Mouse (Mus musculus) splenic B cell, adult 2 months (primary cell): Measurements from ENCODE around the gene Acsl5.
A peak's percentile ranks its signal among the peaks of the same experiment; 100 is the strongest.

ENCODE experiments used
- DNase-seq: peaks from one replicate; pipeline ENCODE4 v3.0.0-alpha.2; 2011; ENCODE audit warnings: low read depth, low spot score
- H3K27me3 ChIP-seq: 2 replicates; pipeline ENCODE4 v1.6.1; 2012; ENCODE audit warnings: mild to moderate bottlenecking, low read length, moderate library complexity, mixed read lengths; ENCODE audit not compliant: control insufficient read depth, poor library complexity, insufficient read depth, severe bottlenecking
- H3K36me3 ChIP-seq: 2 replicates; pipeline ENCODE4 v1.6.1; 2012; ENCODE audit warnings: mild to moderate bottlenecking, low read length, moderate library complexity, mixed read lengths; ENCODE audit not compliant: control insufficient read depth, poor library complexity, insufficient read depth, severe bottlenecking

Gene Acsl5

DNA sequence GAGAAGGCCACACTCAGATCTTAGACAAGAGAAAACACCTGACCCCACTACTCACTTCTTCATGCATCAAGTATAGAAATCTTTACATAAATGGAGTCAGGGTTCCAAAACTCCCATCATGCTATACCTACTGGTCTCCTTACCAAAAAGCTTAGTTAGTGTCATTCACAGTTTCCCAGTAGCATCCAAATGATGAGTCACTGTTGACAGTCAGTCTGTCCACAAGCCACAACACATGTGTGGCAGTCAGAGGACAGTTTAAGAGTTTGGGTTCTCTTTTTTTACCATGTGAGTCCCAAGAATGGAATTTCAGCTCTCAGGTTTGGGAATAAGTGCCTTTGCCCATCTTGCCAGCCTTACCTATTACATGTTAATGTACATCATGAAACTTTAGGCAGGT, 37.2 kb downstream of the Acsl5 start:
- peaks cover 16% of the 10 kb centered on the region for H3K36me3 ChIP-seq
- H3K27me3 ChIP-seq, result no peaks in the 10 kb centered on the region
- DNase-seq, result no peak

DNA sequence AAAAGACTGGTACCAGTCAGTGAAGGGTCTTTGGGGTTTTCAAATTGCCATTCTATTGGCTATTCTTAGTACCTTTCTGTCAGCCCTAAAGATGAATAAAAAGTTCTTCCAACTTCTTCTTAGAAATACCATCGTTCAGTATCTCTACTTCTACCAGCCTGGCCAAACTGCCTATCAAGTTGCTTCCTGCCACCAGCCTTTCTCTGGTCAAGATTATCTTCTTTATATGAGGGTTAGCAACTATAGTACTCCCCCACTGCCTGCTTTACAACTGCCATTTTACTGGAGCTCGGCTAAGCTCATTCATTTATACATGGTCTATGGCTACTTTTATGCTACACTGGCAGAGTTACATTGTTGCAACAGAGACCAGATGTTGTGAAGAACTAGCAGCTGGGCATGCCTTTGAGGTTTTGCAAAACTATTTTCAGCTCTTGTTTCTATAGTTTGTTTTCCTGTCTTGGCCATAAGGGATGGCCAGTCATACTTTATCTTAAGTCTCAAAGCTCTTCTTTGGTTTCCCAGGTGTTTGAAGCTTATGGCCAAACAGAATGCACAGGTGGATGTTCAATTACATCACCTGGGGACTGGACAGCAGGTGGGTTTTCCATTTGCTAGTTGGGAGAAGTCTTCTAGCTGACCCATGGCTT, 39.0 kb downstream of the Acsl5 start:
- Histone ChIP-seq H3K36me3 (peaks cover 20% of the 10 kb centered on the region), H3K27me3 (no peaks in the 10 kb centered on the region)
- no peak for DNase-seq

DNA sequence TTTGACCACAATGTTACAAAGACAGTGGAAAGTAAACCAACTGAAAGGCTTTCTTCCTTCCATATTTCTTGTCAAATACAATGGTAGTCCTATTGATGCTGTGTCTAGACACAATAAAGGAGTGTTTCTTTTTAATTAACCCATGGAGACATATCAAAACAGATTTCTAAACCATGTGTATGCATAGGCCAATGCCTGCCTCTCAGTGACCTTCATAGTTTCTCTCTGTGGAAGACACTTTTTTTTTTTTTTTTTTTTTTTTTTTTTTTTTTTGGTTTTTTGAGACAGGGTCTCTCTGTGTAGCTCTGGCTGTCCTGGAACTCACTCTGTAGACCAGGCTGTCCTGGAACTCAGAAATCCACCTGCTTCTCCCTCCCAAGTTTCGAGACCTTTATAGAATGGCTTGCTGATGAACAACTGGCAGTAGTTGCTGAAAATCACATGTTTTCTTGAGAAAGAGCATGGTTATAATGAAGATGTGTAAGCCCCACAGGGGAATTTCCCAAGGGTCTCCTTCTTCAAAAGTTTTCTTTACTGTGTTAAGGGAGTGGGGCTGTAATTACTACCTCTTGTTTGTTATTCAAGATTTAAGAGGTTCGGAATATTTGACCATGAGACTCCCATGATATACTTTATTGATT, 40.6 kb downstream of the Acsl5 start:
- DNase-seq, result no peak
- no peaks in the 10 kb centered on the region for H3K27me3 ChIP-seq

DNA sequence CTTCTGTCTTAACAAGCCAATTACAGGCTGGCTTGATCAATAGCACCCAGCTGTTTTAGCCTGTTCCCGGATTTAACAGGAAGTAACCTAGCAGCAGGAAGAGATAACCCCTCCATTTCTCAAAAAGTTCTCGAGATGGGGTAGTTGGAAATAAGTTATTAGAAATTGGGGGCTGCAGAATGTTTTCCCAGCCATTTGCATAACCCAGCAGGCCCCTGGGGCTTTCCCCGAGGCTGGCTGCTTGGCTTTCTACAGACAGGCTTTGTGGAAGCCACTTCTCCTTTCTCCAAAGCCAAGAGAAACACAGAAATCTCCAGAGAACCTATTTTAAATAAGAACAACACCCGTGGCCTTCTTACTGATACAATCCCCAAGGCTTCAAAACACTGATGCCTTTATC, 41.4 kb downstream of the Acsl5 start:
- no peak for DNase-seq
- Histone ChIP-seq H3K27me3 (no peaks in the 10 kb centered on the region), H3K36me3 (peaks cover 20% of the 10 kb centered on the region)

More for the DNA sequence above, 40.6 kb downstream of the Acsl5 start:
- peaks cover 26% of the 10 kb centered on the region for H3K36me3 ChIP-seq

DNA sequence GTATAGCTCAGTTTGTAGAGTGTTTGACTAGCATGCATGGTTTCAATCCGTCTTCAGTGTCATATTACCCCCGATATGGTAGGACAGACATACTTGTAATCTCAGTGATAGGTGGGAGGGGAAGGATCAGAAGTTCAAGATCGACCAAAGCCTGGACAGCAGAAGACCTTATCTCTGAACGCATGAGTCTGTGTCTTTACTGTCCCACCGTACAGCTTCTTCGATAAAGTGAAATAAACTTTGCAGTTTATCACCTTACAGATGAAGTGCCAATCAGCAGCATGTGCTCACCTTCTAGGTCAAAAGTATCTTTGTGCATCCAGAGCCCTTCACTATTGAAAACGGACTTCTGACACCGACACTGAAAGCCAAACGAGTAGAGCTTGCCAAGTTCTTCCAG, 43.3 kb downstream of the Acsl5 start:
- Histone ChIP-seq H3K36me3 (peaks cover 18% of the 10 kb centered on the region), H3K27me3 (no peaks in the 10 kb centered on the region)
- DNase-seq, result no peak

DNA sequence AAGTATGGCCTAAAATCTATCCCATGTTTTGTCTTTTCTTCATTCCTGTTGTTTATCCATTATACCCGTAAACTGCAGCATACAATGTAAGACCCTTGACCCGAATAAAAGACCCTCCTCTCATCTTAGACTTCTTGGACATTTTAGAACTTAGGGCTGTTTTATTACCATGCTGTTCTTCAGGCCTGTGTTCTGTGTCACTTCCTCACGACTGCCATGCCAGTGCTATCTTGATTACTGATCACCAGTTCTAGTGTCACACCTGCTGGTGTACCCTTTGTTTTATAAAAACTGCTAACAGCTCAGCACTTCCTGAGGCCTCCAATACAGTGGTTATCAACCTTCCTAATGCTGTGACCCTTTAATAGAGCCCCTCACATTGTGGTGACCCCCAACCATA, 43.8 kb downstream of the Acsl5 start:
- no peak for DNase-seq
- peaks cover 18% of the 10 kb centered on the region for H3K36me3 ChIP-seq
- no peaks in the 10 kb centered on the region for H3K27me3 ChIP-seq

DNA sequence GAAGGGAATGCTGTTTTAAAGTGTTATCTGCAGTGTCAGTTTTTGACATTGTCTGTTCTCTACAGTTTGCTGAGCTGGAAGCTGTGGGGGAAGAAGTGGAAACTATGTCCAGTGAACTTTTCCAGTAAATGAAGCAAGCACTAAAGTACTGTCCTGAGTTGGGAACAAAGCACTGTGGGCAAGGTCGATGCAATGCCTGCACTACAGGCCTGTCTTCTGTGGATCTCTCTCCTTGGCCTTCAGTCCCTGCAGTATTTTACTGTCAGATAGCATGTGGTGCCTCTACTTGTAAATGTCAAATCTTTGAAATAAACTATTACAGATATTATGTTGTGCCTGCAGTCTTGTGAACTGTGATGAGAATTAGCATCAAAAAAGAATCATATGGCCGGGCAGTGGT, 44.6 kb downstream of the Acsl5 start:
- peaks cover 18% of the 10 kb centered on the region for H3K36me3 ChIP-seq
- DNase-seq, result no peak
- H3K27me3 ChIP-seq, result no peaks in the 10 kb centered on the region

DNA sequence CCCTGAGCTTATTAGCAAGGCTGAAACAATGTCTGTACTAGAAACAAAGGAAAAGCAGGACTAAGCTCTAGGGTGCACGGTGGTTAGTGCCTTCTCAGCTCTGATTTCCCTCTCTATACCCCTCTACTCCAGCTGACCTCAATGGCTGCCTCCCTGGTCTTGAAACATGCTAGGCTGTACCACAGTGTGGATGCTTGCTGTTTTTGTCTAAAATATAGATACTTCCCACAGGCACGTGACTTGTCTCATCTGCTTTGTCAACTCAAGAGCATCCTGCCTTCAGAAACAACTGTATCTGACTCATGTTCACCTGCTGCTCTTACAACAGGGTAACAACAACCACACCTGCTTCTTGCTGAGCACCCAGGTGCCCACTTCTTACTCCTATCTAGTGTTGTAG, 45.8 kb downstream of the Acsl5 start:
- DNase-seq, result no peak
- Histone ChIP-seq H3K36me3 (peaks cover 17% of the 10 kb centered on the region), H3K27me3 (no peaks in the 10 kb centered on the region)

DNA sequence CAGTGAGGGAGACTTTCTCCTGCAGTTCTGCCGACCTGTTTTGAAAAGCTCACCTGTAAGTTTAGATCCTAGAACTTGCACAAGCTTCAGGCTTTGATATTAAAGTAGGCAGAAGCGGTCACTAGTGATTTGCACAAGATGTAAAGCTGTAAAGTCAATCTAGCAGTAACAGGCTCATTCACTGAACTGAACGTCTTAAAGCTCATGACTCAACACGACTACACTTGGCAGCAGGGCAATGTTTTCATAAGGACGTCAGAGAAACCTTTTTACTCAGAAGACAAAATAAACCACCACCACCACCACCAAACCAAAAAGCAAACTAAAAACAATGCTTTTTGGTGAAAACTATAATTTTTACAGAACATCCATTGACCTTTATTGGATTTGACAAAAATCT, 46.2 kb downstream of the Acsl5 start:
- Histone ChIP-seq H3K27me3 (no peaks in the 10 kb centered on the region), H3K36me3 (peaks cover 20% of the 10 kb centered on the region)
- DNase-seq, result no peak

DNA sequence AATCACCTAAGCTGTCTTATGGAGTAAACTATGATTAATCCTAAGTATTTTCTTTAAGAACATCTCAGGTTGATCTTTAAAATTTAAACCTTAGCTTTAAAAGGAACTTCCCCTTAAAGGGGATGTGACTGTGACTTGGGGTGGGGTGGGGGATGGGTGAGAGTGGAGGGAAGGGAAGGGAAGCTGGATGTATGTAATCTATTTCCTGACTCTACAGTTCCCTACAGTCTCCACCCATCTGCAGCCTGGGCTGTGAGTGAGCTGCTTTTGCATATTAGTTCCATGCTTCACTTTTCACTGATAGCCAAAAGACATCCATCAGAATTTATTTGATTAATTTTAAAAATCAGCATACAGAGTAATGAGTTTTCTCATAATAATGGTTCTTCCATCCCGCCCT, 47.6 kb downstream of the Acsl5 start:
- Histone ChIP-seq H3K27me3 (no peaks in the 10 kb centered on the region), H3K36me3 (peaks cover 20% of the 10 kb centered on the region)
- no peak for DNase-seq

DNA sequence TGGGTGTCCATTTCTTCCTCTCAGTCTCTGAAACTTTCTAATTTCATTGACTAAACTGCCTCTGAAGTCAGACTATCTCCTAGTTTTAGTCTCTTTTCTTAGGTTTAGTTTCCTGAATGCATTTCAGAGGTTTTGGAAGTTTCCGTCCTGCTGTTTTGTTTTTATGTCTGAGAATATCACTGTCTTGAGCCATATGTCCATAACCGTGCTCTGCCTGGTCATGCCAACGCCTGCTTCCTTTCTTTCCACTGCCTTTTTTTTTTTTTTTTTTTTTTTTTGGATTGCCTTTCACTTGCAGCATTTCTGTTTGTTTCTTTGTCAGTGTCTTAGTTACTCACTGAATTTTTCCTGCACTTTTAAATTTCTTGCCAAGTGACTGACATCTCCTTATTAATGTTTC, 48.8 kb downstream of the Acsl5 start:
- Histone ChIP-seq H3K27me3 (no peaks in the 10 kb centered on the region), H3K36me3 (peaks cover 18% of the 10 kb centered on the region)
- DNase-seq, result no peak

DNA sequence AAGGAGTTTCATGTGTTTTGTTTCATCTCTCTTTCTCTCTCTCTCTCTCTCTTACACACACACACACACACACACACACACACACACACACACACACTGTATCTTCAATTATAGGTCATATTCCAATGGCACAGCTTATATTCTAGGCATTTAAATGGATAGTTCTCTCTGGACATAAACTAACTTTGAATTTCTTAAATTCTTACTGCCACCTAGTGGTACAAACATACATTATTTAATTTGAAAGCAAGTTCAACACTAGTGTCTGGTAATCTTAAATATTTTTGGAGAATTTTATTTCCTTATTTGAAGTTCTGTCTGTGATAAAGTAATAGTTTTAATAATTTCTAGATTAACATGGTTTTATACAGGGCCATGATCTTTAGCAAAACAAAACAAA, 53.3 kb downstream of the Acsl5 start:
- no peaks in the 10 kb centered on the region for H3K27me3 ChIP-seq
- peak; percentile 25 for DNase-seq
- H3K36me3 ChIP-seq, result peaks cover 14% of the 10 kb centered on the region

DNA sequence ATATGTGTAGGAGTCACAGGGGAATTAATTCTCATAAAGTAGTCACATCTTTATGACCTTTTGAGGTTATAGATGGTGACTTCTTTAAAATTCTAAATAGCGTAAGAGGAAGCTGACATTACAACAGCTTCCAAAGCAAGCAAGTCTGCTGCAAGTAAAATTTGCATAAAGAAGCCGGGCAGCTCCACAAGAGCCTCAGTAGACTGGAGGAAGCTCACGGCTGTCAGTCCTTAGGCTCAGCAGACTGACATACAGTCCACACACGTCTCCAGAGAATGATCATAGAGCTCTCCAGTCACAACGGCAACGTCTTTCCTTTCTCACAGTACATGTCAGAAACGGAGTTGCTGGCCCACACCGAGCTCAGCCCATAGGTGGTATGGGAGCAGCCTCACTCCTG, 60.1 kb downstream of the Acsl5 start:
- no peaks in the 10 kb centered on the region for H3K27me3 ChIP-seq
- H3K36me3 ChIP-seq, result peaks cover 12% of the 10 kb centered on the region
- no peak for DNase-seq

DNA sequence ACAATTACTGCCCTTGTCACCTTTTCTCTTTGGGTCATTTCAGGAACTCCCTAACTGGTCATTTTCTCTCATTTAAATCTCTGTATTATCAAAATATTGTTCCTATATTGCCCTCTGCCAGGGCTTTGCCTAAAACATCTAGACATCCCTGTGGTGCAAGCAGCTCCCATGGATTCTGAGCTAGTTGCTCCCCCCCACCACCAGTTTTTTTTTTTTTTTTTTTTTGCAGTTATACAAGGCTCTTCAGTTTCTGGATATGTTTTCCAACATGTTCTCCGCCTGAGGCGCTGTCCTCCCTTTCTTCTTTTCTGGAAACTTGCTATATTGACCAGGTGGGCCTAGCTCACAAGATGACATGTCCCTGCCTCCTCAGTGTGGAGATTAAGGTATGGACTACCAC, 61.9 kb downstream of the Acsl5 start:
- no peak for DNase-seq
- Histone ChIP-seq H3K27me3 (no peaks in the 10 kb centered on the region), H3K36me3 (peaks cover 7% of the 10 kb centered on the region; the same call in 1 of the 2 replicates)

DNA sequence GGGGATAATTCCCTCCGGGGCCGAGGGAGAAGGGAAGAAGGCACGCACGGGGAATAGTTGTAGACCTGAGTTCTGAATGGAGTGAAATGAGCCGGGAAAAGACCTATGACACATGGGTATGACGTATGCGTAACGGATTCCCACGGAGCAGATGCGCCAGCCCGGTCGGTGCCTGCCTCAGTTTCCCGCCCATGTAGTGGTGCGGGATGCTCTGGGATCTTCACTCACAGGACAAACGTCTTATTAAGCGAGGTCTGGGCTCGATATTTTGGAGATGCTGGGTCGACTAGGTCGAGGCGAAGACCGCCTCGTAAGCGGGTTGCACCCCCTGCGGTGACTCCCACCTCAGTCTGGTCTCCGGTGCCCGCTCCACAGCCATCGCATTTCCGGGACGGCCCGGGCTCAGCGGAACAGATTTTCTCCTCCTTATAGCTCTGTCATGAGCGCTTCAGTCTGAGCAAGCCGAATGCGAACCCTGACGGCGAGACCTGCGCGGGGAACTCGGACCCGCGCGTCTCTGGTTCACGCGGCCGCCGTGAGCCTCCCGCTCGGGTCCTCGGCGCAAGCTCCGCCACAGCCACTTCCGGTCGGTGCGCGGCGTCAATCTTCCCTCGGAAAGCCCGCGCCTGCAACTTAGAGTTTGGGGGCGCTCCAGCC, 63.8 kb downstream of the Acsl5 start, which contains the start of gene Zdhhc6:
Gene Zdhhc6 (minus strand): TSS at position 581 of the 657 bp plus-strand sequence.
- H3K36me3 ChIP-seq, result 0 out of 2 replicates have a peak, but pooled peaks cover 2% of the 10 kb centered on the region
- no peak for DNase-seq

More for the DNA sequence above, 63.8 kb downstream of the Acsl5 start, which contains the start of gene Zdhhc6:
- no peaks in the 10 kb centered on the region for H3K27me3 ChIP-seq
